Mouse (Mus musculus) adipocyte (in vitro differentiated cells): ENCODE results near the gene Hoxb3.
A peak's percentile ranks its signal among the peaks of the same experiment; 100 is the strongest.

Experiments used
- DNase-seq: peaks from one replicate; pipeline ENCODE4 v3.0.0-alpha.2; 2016; ENCODE audit warnings: low spot score

The Hoxb3 gene

DNA sequence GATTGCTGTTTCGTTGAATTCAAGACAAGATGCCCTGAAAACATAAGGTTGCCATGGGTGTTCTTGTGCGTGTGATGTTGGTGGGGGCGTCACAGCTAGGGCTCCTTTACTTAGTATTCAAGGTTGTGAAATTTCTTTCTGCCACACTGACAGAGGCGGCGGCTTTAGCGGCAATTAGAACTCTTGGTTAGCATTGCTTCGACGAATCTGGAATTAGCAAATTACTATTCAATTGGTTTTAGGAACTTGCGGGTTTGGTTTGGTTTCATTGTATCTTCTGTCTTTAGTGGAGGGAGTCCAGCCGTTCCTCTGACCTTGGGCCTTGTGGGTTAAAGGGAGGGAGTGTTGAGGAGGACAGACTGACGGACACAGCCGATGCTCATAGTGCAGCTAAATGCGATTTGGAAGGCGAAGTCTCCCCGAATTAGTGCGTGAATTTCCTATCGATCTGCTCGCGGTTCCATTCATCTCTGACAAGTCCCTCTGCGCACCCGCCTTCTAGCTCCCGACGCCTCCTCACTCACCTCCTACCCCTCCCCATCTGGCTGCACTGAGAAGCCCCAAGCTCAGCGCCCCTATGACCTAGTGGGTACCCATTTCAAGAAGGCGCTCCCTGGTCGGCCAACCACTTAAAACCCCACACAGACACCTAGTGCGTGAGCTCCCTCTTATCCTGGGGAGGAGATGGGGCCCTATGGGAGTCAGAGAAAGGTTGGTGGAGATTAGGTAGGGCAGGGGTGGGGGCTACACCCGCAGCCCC is 5.3 kb upstream of the Hoxb3 start, which contains the start of gene Hoxb4:
Gene Hoxb4 (plus strand): TSS at position 660 of the 760 bp plus-strand sequence.
- DNase-seq, result no peak

DNA sequence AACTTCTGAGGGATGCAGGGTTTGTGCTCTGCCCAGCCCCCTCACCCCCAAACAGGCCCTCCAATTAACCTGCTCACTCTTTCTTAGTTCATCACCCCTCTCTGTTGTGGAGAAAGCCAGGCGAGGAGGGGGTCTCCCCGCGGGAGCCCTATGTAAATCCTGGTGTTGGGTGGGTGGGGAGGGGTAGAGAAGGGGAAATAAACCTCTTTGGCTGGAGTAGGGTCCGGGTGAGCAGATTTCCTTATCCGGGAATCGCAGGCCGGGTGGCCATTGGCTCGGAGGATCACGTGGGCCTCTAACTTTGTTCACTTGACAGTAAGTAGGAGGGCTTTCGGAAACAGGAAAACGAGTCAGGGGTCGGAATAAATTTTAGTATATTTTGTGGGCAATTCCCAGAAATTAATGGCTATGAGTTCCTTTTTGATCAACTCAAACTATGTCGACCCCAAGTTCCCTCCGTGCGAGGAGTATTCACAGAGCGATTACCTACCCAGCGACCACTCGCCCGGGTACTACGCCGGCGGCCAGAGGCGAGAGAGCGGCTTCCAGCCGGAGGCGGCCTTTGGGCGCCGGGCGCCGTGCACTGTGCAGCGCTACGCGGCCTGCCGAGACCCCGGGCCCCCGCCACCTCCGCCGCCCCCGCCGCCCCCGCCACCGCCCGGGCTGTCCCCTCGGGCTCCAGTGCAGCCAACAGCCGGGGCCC is 4.6 kb upstream of the Hoxb3 start:
- DNase-seq, result peak; percentile 75

DNA sequence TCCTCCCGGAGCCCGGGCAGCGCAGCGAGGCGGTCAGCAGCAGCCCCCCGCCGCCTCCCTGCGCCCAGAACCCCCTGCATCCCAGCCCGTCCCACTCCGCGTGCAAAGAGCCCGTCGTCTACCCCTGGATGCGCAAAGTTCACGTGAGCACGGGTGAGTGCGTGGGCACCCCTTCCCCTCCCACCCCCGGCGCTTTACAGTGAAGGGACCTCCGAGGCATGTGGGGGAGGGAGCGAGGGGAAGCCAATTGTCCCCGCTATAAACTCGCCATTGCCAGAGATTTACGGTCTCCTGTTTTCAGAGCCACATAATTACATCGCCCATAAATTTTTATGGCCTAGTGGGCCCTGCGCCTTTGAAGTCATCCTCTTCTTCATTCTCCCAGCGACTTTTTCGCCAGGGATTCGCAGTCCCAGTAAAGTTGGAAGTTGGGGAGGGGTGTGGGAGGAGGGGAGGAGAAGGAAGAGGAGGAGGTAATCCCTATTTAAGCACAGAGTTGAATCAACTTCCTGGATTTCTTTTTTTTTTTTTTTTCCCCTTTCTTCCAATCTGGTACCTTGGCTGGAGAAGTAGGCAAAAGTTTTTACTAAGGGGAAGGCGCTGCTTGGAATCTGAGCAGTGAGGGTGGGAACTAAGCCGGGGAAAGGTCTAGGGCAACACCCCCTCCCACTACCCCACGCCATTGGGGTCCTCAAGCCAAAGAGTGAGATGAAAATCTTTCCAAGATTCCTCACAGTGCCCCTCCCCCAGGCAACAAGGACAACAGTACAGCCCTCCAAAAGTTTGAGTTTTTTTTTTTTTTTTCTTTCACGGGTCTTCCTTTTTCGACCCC is 3.8 kb upstream of the Hoxb3 start:
- peak; percentile 76 for DNase-seq

DNA sequence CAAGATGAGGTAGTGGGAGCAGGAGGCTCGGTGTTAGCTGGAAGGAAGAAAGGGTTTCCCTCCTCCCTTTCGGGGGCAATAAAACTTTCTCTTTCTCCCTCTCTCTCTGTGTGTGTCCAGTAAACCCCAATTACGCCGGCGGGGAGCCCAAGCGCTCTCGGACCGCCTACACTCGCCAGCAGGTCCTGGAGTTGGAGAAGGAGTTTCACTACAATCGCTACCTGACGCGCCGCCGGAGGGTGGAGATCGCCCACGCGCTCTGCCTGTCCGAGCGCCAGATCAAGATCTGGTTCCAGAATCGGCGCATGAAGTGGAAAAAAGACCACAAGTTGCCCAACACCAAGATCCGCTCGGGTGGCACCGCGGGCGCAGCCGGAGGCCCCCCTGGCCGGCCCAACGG is 3.2 kb upstream of the Hoxb3 start:
- DNase-seq, result peak; percentile 44

DNA sequence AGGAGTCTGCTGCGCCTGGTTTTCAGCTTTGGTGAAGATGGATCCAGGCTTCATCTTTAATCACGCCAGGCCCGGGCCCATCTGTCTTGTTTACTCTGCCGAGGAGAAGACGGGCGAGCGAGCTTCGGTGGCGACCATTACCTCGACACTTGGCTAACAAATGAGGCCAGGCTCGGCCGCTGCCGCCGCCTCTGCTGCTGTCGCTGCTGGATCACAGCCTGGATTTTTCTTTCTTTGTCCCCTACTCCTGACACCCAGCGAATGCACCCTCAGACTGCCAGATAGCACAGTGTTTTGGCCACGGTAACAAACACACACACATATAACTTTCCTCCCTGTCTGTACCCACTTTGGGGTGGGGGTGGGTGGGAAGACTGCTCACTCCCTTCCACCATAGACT is 2.4 kb upstream of the Hoxb3 start:
- no peak for DNase-seq

DNA sequence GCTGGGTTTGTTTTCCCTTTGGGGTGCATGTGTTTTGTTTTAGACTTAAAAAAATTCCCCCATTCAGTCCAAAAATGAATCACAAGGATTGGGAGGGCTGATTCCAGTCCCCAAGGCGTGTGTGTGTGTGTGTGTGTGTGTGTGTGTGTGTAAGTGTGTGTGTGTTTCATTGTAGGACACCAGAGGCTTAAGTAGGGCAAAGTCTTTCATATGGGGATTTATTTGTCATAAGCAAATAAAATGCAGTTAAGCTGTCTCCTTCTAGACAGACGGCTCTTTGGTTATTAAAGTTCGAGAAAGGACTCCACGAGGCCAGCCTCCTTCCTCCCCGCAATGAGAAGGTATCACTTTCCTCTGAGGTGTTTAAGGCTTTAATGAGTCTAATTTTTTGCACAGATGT is 1.3 kb upstream of the Hoxb3 start:
- no peak for DNase-seq

DNA sequence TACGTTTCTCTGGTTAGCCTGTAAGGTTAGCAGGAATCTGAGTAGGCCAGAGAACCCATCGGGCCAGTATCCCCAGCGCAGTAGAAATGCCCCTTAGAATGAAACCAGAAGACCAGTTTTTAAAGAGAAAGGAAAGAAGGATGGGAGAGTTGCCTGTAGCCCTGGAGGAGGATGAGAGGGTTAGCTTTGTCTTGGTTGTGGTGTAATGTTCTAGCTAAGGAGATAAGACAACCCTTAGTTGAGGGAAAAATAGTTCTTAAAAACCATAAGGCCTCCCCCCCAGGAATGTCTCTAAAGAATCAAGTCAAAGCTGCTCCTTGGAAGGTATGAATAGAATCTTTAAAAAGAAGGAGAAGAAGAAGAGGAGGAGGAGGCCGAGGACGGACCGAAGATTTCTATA is 388 bp upstream of the Hoxb3 start:
- no peak for DNase-seq

DNA sequence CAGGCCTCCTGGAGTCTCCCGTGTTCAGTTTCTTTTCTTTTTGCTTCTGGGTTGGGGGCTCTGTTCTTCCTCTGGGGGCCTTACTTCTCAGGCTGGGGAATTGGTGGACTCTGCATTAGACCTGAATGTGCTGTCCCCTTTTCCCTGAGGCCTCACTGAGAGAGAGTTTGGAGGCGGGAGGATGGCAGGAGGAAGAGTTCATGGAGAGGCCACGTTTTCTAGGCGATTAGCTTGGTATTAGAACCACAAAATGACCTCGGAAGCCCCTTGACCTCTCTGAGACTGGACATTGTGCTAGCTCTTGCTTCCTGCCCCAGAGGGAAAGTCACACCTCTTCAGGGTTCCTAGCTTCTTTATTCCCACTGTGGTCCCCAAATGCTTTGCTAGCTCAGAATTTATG is 999 bp downstream of the Hoxb3 start:
- DNase-seq, result no peak

DNA sequence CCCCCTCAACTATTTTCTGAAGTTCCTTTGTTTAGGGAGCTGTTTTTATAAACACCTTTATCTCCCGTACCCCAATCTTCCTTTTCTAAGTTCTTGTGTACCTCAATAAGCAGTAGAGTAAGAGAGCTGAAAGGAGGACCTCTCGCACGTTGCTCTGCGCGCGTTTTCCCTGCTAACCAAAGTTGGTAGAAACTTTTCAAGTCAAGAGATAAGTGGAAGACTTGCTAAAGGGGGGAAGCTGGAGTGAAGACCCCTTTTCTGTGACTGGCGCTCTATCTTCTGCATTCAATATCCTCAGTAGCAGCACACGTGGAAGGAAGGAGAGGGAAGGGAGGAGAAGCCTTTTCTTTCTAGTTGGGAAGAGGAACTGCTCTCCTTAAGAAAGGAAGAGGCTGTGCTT is 1.8 kb downstream of the Hoxb3 start:
- DNase-seq, result no peak

DNA sequence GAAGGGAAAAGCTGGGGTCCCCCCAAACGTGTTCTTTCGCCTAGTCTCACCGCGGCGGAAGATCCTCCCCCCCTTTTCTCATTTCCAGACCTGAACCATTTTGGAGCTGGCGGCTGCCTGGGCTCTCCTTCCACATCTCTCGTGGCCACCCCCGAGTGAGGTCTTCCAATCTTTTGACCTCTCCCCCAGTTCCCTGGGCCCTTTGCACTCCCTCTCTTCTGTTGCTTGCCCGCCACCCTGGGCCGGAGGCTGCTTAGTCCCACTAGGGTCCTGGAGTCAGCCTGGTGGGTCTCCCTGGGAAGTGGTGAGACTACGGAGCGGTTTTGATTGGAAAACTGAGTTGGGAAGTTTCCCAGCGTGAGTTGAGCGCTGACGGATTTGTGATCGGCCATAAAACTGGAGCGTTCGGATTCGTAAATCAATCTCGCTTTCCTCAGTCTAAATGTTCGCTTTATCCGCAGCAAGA is 2.7 kb downstream of the Hoxb3 start:
- DNase-seq, result no peak

DNA sequence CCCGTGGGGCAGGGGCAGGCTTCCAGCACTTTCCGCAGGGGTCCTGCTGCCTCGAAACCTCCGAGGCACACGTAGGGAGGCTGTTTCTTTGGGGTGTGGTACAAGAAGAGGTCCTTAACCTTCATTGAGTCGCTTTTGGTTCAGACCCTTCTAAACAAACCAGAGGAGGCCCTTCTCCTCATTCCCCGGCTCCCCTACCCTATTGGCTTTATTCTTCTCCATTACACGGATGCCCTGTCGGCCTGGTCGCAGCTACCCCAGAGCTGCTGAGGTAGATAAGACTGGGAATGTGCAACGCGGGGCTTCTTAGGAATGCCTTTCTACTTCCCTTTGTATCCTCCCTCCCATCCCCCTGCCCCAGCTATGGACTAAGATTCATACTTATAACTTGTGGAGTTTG is 3.6 kb downstream of the Hoxb3 start:
- no peak for DNase-seq

DNA sequence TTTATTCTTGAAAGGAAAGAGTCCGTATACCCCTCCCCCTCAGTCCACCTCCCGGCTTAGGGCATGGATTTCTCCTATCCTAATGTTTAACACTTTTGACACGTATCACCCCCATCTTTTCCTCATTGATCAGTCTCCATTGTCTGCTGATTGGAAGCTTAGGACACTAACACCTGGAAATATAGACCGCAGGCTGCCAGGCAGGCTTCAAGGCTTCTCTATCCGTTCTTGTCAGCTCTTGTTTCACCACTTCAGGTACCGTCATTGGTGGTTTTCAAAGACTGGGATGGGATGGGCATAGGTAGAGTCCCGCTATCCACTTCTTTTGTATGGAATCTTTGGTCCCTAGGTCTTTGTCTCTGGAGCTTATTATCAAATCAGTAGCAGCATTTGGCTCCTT is 4.0 kb downstream of the Hoxb3 start:
- no peak for DNase-seq

DNA sequence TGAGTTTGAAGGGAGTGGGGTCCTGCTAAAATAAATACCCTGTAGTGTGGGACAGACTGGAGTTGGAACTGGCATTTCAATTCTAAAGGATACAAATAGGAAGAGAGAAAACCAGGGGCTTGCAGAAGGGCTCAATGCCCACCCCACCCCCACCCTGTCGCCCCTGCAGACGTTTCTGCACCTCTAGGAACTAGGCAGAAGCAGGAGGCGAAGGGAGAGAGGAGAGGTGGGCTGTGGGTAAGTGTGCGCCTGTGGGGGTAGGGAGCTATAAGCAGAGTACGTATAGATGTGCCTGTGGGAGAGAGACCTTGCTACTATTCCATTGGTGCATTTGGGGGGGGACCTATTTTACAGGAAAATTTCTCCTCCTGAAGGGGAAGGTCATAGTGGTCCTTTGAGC is 4.6 kb downstream of the Hoxb3 start:
- no peak for DNase-seq

DNA sequence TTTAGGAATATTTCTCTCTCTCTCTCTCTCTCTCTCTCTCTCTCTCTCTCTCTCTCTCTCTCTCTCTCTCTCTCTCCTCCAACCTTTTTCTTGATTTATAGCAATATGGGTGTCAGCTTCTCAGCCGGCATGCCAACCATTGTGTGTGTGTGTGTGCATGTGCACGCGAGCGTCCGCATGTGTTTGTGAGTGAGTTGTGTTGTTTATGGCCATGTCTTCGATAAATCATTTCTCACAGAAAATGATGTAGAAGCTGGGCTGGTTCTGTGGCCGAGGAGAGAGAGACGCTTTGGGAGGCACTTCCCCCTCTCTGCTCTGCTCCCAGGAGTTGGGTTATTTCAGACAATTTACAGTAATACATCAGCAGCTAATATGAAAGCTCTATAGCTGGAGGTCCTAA is 5.5 kb downstream of the Hoxb3 start:
- no peak for DNase-seq

DNA sequence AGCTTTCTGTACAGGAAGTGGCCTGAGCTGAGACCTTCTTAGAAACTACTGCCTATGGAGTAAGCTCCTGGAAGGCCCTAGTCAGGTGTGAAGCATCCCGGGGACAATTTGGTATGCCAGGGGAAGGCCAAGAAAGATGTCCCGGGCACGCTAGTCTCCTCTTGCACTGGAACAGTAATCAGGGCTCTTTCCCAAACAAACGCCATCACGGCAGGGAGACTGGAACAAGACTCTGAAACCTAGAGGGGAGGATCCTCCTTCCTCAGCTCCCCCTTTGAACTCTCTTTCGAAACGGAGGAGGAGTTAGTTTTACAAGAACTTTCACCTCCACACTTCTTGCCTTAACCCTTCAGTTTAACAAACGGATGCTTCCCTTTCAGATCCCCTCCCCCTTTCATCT is 9.0 kb downstream of the Hoxb3 start:
- peak; percentile 23 for DNase-seq

DNA sequence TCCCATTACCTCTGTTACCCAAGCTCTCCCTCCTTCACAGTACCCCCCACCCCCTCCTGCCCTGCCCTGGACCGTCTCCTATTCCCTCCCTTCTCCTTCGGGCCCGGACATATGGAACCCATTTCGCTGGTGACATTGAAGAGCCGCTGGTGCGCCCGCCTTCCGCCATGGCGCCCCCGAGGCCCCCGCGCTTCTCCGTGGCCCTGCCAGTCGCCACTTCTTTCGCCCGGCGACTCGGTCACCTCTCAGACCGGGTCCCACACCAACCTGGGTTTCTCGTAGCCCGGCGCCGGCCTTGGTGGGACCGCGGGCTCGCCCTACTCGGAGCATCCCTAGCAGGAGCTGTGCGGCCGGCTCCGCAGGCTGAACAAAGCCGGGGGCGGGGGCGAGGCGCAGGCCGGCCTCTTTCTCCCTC is 9.5 kb downstream of the Hoxb3 start:
- DNase-seq, result no peak

DNA sequence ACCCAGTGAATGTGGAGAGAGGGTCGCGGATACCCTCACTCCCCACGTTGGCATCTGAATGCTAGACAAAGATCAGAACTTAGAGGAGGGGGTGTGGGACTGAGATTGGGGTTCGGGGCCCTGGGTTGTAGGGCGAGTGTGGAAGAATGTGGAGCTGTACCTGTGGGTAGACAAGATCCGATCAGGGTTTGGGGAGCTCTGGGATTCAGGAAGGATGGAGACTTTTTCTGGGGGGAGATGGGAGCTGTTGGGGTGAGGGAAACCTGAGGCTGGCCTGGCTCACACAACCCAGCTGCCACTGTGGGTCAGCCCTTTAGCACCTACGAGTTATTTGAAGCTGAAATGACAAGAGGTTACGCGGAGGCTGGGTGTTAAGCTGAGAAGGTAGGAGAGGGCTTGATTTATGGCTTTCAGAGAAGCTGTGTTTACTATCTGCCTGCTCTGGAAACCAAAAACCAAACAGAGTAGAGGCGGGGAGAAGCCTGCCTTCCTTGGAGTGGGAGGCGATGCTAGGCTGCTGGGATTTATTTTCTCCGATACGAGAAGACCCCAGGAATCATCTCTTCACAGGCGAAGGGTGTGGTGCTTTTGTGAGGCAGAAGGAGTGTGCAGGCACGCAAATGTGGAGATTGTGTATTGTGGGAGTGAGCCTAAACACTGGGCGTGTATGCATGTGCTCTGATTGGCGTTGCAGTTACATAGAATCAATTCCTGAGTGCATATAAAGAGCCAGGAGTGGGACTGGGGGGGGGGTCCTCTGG is 10.3 kb downstream of the Hoxb3 start:
- DNase-seq, result no peak

DNA sequence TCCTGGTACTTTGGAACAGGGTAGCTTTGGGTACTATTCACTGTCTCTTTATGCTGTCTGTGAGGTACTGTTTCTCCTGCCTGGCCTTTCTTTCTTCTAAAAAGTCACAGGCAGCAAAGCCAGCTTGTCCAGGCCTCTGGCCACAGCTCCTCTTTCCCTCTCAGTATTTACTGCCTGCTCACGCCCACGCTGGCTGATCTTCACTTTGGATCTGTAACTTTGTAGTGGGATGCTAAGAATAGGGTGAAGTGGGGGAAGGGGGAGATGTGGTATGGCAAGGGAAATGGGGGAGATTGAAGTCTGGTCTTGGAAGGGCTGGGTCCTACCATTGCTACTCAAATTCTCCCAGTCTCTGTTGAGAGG is 10.9 kb downstream of the Hoxb3 start:
- no peak for DNase-seq

DNA sequence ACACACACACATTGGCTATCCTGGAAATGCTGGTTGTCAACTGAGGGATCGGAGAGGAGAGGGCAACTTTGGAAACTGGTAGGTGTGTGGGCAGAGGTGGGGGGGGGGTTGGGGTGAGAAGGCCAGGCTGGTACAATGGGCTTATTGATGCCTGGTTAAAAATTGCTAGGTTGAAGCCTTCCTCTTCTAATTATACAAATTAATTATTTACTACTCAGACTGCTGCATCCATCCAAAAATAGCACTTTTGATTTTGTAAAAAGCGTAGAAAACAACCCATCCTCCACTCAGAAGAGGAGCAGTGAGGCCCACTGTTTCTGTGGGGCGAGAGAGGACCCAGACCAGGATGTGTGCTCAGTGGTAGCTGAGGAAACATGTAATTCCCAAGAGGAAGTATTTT is 11.9 kb downstream of the Hoxb3 start:
- no peak for DNase-seq

DNA sequence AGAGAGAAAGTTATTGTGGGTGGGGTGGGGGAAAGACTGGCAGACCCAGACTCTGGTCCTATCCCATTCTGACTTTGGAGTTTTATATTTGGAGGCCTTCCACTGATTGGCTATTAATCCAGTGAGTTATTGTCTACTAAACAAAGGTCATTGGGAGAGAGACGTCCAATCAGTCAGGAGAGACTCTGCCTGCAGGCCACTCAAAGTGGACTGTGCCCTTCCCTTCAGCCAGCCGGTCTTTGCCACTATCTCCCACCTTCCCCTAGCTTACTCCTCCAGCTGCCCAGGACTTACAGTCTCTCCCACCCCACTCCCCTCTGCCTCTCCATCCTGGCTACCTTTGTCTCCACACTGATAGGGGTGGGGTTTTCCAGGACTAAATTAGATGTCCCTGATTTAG is 13.5 kb downstream of the Hoxb3 start:
- DNase-seq, result no peak

DNA sequence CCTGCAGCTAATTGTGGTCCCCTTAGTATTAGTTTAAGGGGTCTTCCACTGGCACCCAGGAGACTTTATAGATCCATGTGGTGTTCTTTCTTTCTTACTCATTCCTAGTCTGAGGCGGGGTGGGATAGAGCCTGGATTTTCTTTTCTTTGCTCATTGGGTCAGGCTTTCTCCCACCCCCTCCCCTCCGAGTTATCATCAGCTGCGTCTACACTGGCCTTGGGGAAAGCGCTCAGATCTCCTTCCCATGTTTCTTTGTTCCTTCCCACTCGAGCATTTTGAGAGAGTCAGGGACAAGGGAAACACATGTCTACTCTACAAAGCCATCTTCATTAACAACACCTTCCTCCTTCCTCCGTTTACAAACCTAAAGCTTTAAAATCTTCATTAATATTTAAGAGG is 13.9 kb downstream of the Hoxb3 start:
- no peak for DNase-seq
